7 mouse cellular contexts compared by ENCODE assay signal in genomic region chrX:103822271-103822811, GRCm38 (mm10). TPM values are rescaled to one million over a fixed set of nuclear protein-coding genes. Genes with fewer than 3 reads are reported as not detected.
DNase-seq lines count a peak whose midpoint lies in the region; ATAC-seq and TF ChIP-seq lines count a peak whose summit lies in the region.

No protein-coding gene starts in this region.

- WGBS in forebrain, embryonic 10.5 days = 11% methylated on average over 20 of the region's 20 CpGs
- 13% methylated on average over 18 of the region's 20 CpGs for WGBS in hindbrain, embryonic 10.5 days
- WGBS in limb, embryonic 13.5 days = 12% methylated on average over 17 of the region's 20 CpGs
- 22% methylated on average over 8 of the region's 20 CpGs for WGBS in midbrain, embryonic 16.5 days

- no peaks in the 10 kb centered on the region for H3K9me3 ChIP-seq in forebrain, embryonic 10.5 days
- H3K9me3 ChIP-seq in hindbrain, embryonic 10.5 days = no peaks in the 10 kb centered on the region
- no peaks in the 10 kb centered on the region for H3K9me3 ChIP-seq in limb, embryonic 13.5 days
- no peaks in the 10 kb centered on the region for H3K9me3 ChIP-seq in midbrain, embryonic 16.5 days (replicated peaks; ENCODE audit: control insufficient read depth, low read length, poor library complexity, severe bottlenecking)

- peak overlapping the region; percentile 35; the same call in 1 of the 2 replicates for H3K4me3 ChIP-seq in bone marrow macrophage, adult 2 months (ENCODE audit: insufficient read depth, low read length)
- H3K4me3 ChIP-seq in forebrain, embryonic 10.5 days = peak overlapping the region; percentile 61
- H3K4me3 ChIP-seq in hindbrain, embryonic 10.5 days = peak overlapping the region; percentile 63
- peak overlapping the region; percentile 58 for H3K4me3 ChIP-seq in limb, embryonic 13.5 days
- H3K4me3 ChIP-seq in midbrain, embryonic 16.5 days (ENCODE audit: low read depth, low read length) = peak overlapping the region; percentile 53

- H3K9ac ChIP-seq in limb, embryonic 13.5 days = peak overlapping the region; percentile 76
- peak overlapping the region; percentile 69 for H3K9ac ChIP-seq in midbrain, embryonic 16.5 days (ENCODE audit: low read depth, low read length)

- no peak overlapping the region for H3K27ac ChIP-seq in bone marrow macrophage, adult 2 months (ENCODE audit: insufficient read depth, low read depth, low read length)
- peak overlapping the region; percentile 86 for H3K27ac ChIP-seq in forebrain, embryonic 10.5 days
- peak overlapping the region; percentile 84 for H3K27ac ChIP-seq in hindbrain, embryonic 10.5 days
- peak overlapping the region; percentile 95 for H3K27ac ChIP-seq in limb, embryonic 13.5 days
- peak overlapping the region; percentile 74 for H3K27ac ChIP-seq in midbrain, embryonic 16.5 days (ENCODE audit: low read length)

- no peaks in the 10 kb centered on the region for H3K36me3 ChIP-seq in forebrain, embryonic 10.5 days (replicated peaks)
- no peaks in the 10 kb centered on the region for H3K36me3 ChIP-seq in hindbrain, embryonic 10.5 days
- H3K36me3 ChIP-seq in limb, embryonic 13.5 days = no peaks in the 10 kb centered on the region
- no peaks in the 10 kb centered on the region for H3K36me3 ChIP-seq in midbrain, embryonic 16.5 days (ENCODE audit: control insufficient read depth, insufficient read depth, low read length)

- H3K4me2 ChIP-seq in limb, embryonic 13.5 days (replicated peaks) = peak overlapping the region; percentile 71
- peak overlapping the region; percentile 79 for H3K4me2 ChIP-seq in midbrain, embryonic 16.5 days (ENCODE audit: low read length)

- no peak for TF ChIP-seq POLR2A in bone marrow macrophage, adult 2 months (IDR thresholded peaks at IDR 0.05; ENCODE audit: borderline replicate concordance, low read depth, low read length)

- H3K4me1 ChIP-seq in bone marrow macrophage, adult 2 months (ENCODE audit: control insufficient read depth, insufficient read depth, low read length) = no peaks in the 10 kb centered on the region
- peaks cover 19% of the 10 kb centered on the region for H3K4me1 ChIP-seq in forebrain, embryonic 10.5 days
- peaks cover 14% of the 10 kb centered on the region; the same call in 1 of the 2 replicates for H3K4me1 ChIP-seq in hindbrain, embryonic 10.5 days (replicated peaks)
- H3K4me1 ChIP-seq in limb, embryonic 13.5 days = peaks cover 11% of the 10 kb centered on the region
- H3K4me1 ChIP-seq in midbrain, embryonic 16.5 days (ENCODE audit: control insufficient read depth, insufficient read depth, low read length) = peaks cover 11% of the 10 kb centered on the region

- peaks cover 96% of the 10 kb centered on the region for H3K27me3 ChIP-seq in forebrain, embryonic 10.5 days (ENCODE audit: poor library complexity, severe bottlenecking)
- H3K27me3 ChIP-seq in hindbrain, embryonic 10.5 days (ENCODE audit: insufficient read depth, poor library complexity, severe bottlenecking) = peaks cover 91% of the 10 kb centered on the region
- peaks cover 67% of the 10 kb centered on the region for H3K27me3 ChIP-seq in limb, embryonic 13.5 days
- peaks cover 35% of the 10 kb centered on the region for H3K27me3 ChIP-seq in midbrain, embryonic 16.5 days (ENCODE audit: control insufficient read depth, insufficient read depth, low read depth, low read length)

- DNase-seq in R1 (ENCODE audit: low read depth, low spot score) = peak; percentile 4
- DNase-seq in forebrain, embryonic 10.5 days (ENCODE audit: extremely low spot score, low spot score) = peak; percentile 29
- DNase-seq in hindbrain, embryonic 10.5 days (ENCODE audit: low spot score) = peak; percentile 50
- DNase-seq in layer of hippocampus, adult 8-10 months (ENCODE audit: low spot score in 2 of 2) = no peak

- peak; percentile 54 for ATAC-seq in limb, embryonic 13.5 days (ENCODE audit: low FRiP score, low read depth)
- peak; percentile 64 for ATAC-seq in midbrain, embryonic 16.5 days

- no peak for TF ChIP-seq CTCF in bone marrow macrophage, adult 2 months (IDR thresholded peaks at IDR 0.05; ENCODE audit: low read depth, low read length)

RNA-seq across cellular contexts. Expression of gene Slc16a2, which starts 0.6 kb away (rescaled TPM):
- not detected in 2 replicates for polyA plus RNA-seq in bone marrow macrophage, adult 2 months (2012; ENCODE audit: insufficient read depth, insufficient read length, missing spikeins)
- 17.1 and 18.0 TPM in 2 replicates for polyA plus RNA-seq in forebrain, embryonic 10.5 days (2016; fragmentation: Nextera tagmentation; extraction: Ambion mirVana)
- polyA plus RNA-seq in hindbrain, embryonic 10.5 days (2016; fragmentation: Nextera tagmentation; extraction: Ambion mirVana) = 8.7 and 13.9 TPM in 2 replicates
- 27.0 and 29.2 TPM in 2 replicates for polyA plus RNA-seq in limb, embryonic 13.5 days (2015; fragmentation: Nextera tagmentation; extraction: Ambion mirVana)
- polyA plus RNA-seq in midbrain, embryonic 16.5 days (2015; fragmentation: Nextera tagmentation; extraction: Ambion mirVana) = 27.0 and 29.8 TPM in 2 replicates
- total RNA-seq in layer of hippocampus, adult 8-10 months (2022) = 10 to 100 TPM; 33.1 to 40.7 (median 34.1) TPM

Comparison
In these comparisons a context has a peak if more than half of its experiments do, and no peak if none do; other contexts are left out.
1. DNase-seq: peak in R1 (single experiment), forebrain, embryonic 10.5 days (single experiment) and hindbrain, embryonic 10.5 days (single experiment); none in layer of hippocampus, adult 8-10 months (0 of 2).
2. Peak in every context shown above with its lines, with median percentiles within 50 percentile points of each other: H3K4me3 ChIP-seq.